Mouse (Mus musculus): ENCODE data around the gene Nrbp1. TPM values are rescaled to one million over a fixed set of nuclear protein-coding genes. Genes with fewer than 3 reads are reported as not detected.
A peak's percentile ranks its signal among the peaks of the same experiment; 100 is the strongest.

The Nrbp1 gene
- polyA plus RNA-seq, 1 experiment from 2014 or later: 96.4 TPM

- Histone ChIP-seq H3K27ac (ENCODE audit: low read depth, low read length) (no peak overlapping the region), H3K27me3 (replicated peaks; ENCODE audit: control insufficient read depth, insufficient read depth, low read length) (no peaks in the 10 kb centered on the region), H3K9ac (ENCODE audit: low read depth, low read length) (peak overlapping the region; percentile 98; the same call in 1 of the 2 replicates), H3K4me1 (replicated peaks; ENCODE audit: control insufficient read depth, insufficient read depth, low read length) (0 out of 2 replicates have a peak, but pooled peaks cover 7% of the 10 kb centered on the region), H3K4me2 (replicated peaks; ENCODE audit: low read depth) (peak overlapping the region; percentile 73), H3K9me3 (ENCODE audit: control insufficient read depth) (no peaks in the 10 kb centered on the region), H3K36me3 (ENCODE audit: control insufficient read depth, insufficient read depth) (peaks cover 35% of the 10 kb centered on the region), H3K4me3 (ENCODE audit: low read depth, low read length) (peak overlapping the region; percentile 98)
- WGBS: 15% methylated on average over 10 of the region's 10 CpGs
- no peak for ATAC-seq
- TF ChIP-seq CTCF (IDR thresholded peaks at IDR 0.05; ENCODE audit: low read depth): no peak
Observed at GRCm38 (mm10) chr5:31242191-31242590, 1.5 kb downstream of the Nrbp1 start.

- no peak for ATAC-seq
- Histone ChIP-seq H3K9ac (ENCODE audit: low read depth, low read length) (no peak overlapping the region), H3K9me3 (ENCODE audit: control insufficient read depth) (no peaks in the 10 kb centered on the region), H3K27ac (ENCODE audit: low read depth, low read length) (peak overlapping the region; percentile 54; the same call in 1 of the 2 replicates), H3K4me1 (replicated peaks; ENCODE audit: control insufficient read depth, insufficient read depth, low read length) (no peaks in the 10 kb centered on the region), H3K36me3 (ENCODE audit: control insufficient read depth, insufficient read depth) (peaks cover 58% of the 10 kb centered on the region), H3K4me2 (replicated peaks; ENCODE audit: low read depth) (no peak overlapping the region), H3K4me3 (ENCODE audit: low read depth, low read length) (no peak overlapping the region), H3K27me3 (replicated peaks; ENCODE audit: control insufficient read depth, insufficient read depth, low read length) (no peaks in the 10 kb centered on the region)
- 66% methylated on average over 4 of the region's 4 CpGs for WGBS
- no peak for TF ChIP-seq CTCF (IDR thresholded peaks at IDR 0.05; ENCODE audit: low read depth)
Observed at GRCm38 (mm10) chr5:31250716-31251115, 10.1 kb downstream of the Nrbp1 start.

GRCm38 (mm10) chr5:31251541-31252101, 11.0 kb downstream of the Nrbp1 start, which contains the start of gene Krtcap3:
Gene Krtcap3 (plus strand): TSS chr5:31251691.
- 16% methylated on average over 47 of the region's 47 CpGs for WGBS
- Histone ChIP-seq H3K27ac (ENCODE audit: low read depth, low read length) (peak within 1 kb of the TSS; percentile 80), H3K4me2 (replicated peaks; ENCODE audit: low read depth) (peak within 1 kb of the TSS; percentile 74), H3K9me3 (ENCODE audit: control insufficient read depth) (no peaks in the 10 kb centered on the region), H3K4me1 (replicated peaks; ENCODE audit: control insufficient read depth, insufficient read depth, low read length) (no peaks in the 10 kb centered on the region), H3K36me3 (ENCODE audit: control insufficient read depth, insufficient read depth) (peaks cover 54% of the 10 kb centered on the region), H3K27me3 (replicated peaks; ENCODE audit: control insufficient read depth, insufficient read depth, low read length) (no peaks in the 10 kb centered on the region), H3K9ac (ENCODE audit: low read depth, low read length) (peak within 1 kb of the TSS; percentile 48), H3K4me3 (ENCODE audit: low read depth, low read length) (peak within 1 kb of the TSS; percentile 48)
- TF ChIP-seq CTCF (IDR thresholded peaks at IDR 0.05; ENCODE audit: low read depth): no peak
- peak; percentile 89 for ATAC-seq

- Histone ChIP-seq H3K36me3 (ENCODE audit: control insufficient read depth, insufficient read depth) (peaks cover 52% of the 10 kb centered on the region), H3K9ac (ENCODE audit: low read depth, low read length) (peak overlapping the region; percentile 48; the same call in 1 of the 2 replicates), H3K27me3 (replicated peaks; ENCODE audit: control insufficient read depth, insufficient read depth, low read length) (no peaks in the 10 kb centered on the region), H3K9me3 (ENCODE audit: control insufficient read depth) (no peaks in the 10 kb centered on the region), H3K4me3 (ENCODE audit: low read depth, low read length) (peak overlapping the region; percentile 48), H3K27ac (ENCODE audit: low read depth, low read length) (peak overlapping the region; percentile 80), H3K4me1 (replicated peaks; ENCODE audit: control insufficient read depth, insufficient read depth, low read length) (no peaks in the 10 kb centered on the region), H3K4me2 (replicated peaks; ENCODE audit: low read depth) (peak overlapping the region; percentile 74)
- WGBS: 35% methylated on average over 10 of the region's 10 CpGs
- ATAC-seq: no peak
- 0 out of 2 replicates have a peak, but pooled peaks have one; percentile 4 for TF ChIP-seq CTCF (IDR thresholded peaks at IDR 0.05; ENCODE audit: low read depth)
Observed at GRCm38 (mm10) chr5:31252151-31252550, 11.5 kb downstream of the Nrbp1 start.

- H3K36me3 ChIP-seq (ENCODE audit: control insufficient read depth, insufficient read depth): peaks cover 49% of the 10 kb centered on the region
- no peaks in the 10 kb centered on the region for H3K27me3 ChIP-seq (replicated peaks; ENCODE audit: control insufficient read depth, insufficient read depth, low read length)
- no peak for ATAC-seq
- H3K4me3 ChIP-seq (ENCODE audit: low read depth, low read length): peak overlapping the region; percentile 48
- no peak overlapping the region for H3K27ac ChIP-seq (ENCODE audit: low read depth, low read length)
- no peaks in the 10 kb centered on the region for H3K4me1 ChIP-seq (replicated peaks; ENCODE audit: control insufficient read depth, insufficient read depth, low read length)
- H3K4me2 ChIP-seq (replicated peaks; ENCODE audit: low read depth): peak overlapping the region; percentile 74
- 55% methylated on average over 16 of the region's 16 CpGs for WGBS
- H3K9ac ChIP-seq (ENCODE audit: low read depth, low read length): no peak overlapping the region
- no peaks in the 10 kb centered on the region for H3K9me3 ChIP-seq (ENCODE audit: control insufficient read depth)
- TF ChIP-seq CTCF (IDR thresholded peaks at IDR 0.05; ENCODE audit: low read depth): peak; percentile 21; the same call in 1 of the 2 replicates
Observed at GRCm38 (mm10) chr5:31252795-31253545, 12.3 kb downstream of the Nrbp1 start.

- peak overlapping the region; percentile 78 for H3K27ac ChIP-seq (ENCODE audit: low read depth, low read length)
- 85% methylated on average over 8 of the region's 8 CpGs for WGBS
- H3K4me2 ChIP-seq (replicated peaks; ENCODE audit: low read depth): peak overlapping the region; percentile 74
- H3K9ac ChIP-seq (ENCODE audit: low read depth, low read length): no peak overlapping the region; the same call in 1 of the 2 replicates
- H3K9me3 ChIP-seq (ENCODE audit: control insufficient read depth): no peaks in the 10 kb centered on the region
- no peaks in the 10 kb centered on the region for H3K4me1 ChIP-seq (replicated peaks; ENCODE audit: control insufficient read depth, insufficient read depth, low read length)
- H3K36me3 ChIP-seq (ENCODE audit: control insufficient read depth, insufficient read depth): peaks cover 40% of the 10 kb centered on the region
- no peaks in the 10 kb centered on the region for H3K27me3 ChIP-seq (replicated peaks; ENCODE audit: control insufficient read depth, insufficient read depth, low read length)
- ATAC-seq: no peak
- no peak overlapping the region for H3K4me3 ChIP-seq (ENCODE audit: low read depth, low read length)
- no peak for TF ChIP-seq CTCF (IDR thresholded peaks at IDR 0.05; ENCODE audit: low read depth)
Observed at GRCm38 (mm10) chr5:31253806-31254205, 13.1 kb downstream of the Nrbp1 start.

Data from intestine, postnatal 0 days (tissue).